Mouse (Mus musculus) forelimb bud, embryonic 11.5 days (tissue): ENCODE data around the gene Zfp113.
"Not testable (repeated sequence)": the region's sequence is repeated elsewhere in the genome, so short reads cannot be mapped to it uniquely, and the experiment has no call there.

Source experiments
- DNase-seq: peaks from one replicate; pipeline ENCODE4 v3.0.0-alpha.2; 2012; ENCODE audit warnings: low read depth, low spot score

Zfp113 gene

DNA sequence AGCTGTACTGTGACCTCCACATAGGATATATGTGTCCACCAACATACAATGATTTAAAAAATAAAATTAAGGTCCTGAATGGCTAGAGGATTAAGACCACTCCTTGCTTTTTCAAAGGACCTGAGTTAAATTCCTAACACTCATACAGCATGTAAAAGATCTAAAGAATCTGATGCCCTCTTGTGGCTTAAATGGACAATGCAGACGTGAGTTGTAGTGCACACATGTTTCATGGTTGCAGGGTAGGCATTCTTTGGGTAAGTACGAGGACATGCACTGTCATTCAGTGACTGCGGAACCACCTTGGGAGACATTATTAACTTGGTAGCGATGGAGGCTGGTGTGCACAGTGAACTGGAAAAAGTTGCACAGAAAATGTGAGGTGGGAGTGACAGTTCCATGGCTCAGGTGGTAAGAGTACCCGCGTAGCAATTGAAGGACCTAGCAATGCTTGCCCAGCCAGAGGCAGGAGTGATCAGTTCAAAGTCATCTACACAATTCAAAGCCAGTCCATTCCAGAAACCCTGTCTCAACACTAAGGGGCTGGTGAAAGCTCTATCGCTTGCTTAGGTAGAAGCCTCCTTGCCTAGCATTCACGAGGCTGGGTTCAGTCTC, 17.5 kb downstream of the Zfp113 start:
- DNase-seq = peak; percentile 56

DNA sequence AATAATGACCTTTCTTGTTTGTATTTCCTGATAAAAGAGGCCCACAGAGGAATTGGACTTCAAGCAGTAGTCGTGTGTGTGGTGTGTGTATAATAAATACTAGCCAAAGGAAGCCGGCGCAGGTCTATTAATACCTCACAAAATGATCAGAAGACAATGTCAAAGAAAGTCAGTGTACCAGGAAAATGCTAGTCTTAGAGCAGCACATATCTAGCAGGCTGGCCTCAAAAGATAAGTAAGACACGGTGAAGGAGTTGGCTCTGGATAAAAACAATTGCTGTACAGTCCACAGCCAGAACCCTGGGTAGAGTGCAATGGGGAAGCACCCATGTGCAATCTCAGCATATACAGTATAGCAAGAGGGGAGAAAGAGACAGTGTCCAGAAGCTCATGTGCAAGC, 18.3 kb downstream of the Zfp113 start:
- no peak for DNase-seq

DNA sequence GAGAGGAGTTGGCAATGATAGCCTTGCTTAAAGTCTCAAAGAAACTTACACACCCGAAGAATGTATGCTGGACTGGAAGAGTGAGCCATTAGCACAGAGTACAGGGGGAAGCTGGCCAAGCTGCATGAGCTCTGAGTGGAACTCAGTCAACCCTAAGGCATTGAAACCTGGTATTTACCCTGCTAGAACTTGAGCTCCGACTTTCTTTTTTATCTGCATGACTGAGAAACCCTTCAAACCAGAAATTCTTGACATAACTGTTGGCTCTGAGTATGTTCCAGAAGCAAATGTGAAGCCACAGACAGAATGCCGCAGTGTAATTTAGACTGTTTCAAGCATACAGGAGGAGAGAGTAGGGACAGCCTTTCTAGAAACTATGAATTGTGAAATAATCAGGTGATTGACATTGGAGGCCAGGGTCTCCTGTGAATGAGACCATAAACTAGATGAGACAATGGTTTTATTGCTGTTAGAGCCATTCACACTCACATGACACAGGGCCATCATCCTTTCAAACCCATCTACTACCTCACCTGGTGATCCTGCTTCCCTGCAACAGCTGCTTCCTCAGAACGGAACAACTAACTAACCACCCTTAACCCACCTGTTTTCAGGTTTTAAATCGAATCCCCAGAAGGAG, 23.0 kb downstream of the Zfp113 start:
- DNase-seq = no peak

GRCm38 (mm10) chr5:138118041-138118440, 37.5 kb downstream of the Zfp113 start:
- DNase-seq = no peak

DNA sequence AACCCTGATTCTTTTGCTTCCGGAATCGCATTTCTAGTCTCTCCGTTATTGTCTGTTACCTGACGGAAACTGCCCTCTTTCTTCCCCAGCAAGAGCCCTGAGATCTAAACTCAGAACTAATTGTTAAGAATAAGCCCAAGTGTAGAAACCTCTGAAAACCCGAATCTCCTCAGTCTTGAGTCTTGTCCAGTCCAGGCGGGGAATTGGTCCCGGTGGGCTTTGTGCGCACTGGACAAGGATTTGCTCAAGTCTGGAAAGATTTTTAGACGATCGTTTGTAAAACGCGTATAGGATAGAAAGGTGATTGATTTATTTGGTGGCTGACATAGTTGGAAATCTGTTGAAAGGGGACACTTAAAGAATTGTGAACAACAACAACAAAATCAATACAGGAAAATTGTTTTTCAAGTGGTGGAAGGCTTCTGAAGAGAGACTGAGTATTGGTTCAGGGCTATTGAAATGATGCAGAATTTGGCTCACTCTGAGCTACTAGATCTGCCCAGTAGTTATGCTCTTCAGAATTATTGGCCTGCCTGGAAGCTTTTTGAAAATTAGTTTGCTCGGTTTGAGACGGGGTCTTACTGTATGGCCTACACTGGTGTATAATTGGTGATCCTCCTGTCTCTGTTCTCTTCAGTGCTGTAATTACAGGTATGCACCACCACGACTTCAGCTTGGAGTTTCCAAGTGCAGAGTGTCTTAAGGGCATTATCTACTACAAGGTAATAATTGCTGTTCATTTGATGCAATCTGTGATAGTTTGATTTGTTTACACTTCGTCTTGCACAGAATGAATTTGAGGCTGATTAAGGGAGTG, 38.1 kb downstream of the Zfp113 start:
- no peak for DNase-seq

DNA sequence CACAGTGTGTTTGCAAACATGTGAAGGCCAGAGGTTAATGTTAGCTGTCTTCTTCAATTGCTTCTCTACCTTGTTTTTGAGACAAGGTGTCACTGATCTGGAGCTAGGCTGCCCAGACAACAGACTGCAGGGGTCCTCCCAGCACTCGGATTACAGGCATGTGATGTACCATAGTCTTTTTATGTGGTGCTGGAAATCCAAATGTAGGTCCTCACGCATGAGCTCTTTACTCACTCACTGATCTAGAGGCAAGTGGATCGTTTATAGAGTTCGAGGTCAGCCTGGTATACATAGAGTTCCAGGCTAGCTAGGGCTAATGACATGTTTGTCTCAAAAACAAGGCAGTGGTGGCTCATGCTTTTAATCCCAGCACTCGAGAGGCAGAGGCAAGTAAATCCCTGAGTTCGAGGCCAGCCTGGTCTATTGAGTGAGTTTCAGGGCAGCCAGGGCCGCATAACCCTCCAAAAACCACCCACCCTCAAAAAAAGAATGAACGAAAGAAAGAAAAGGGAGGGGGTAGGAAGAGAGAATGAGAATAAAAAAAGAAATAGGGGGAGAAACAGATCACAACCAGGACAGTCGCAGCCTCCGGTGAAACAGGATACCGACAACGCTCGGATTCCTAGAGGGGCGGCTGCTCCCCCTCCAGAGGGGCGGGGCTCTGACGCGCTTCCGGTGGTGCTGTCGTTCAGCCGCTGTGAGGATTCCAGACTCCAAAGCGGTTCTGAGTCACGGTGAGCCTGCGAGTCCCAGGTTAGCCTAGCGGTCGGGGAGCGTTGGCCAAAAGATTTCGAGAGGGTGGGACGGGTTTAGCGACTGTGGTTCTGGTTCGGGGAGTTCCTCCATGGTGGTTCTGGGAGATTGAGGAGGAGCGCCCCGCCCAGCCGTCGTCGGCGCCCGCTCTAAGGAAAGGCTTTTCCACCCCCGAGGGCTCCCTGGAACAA, 39.0 kb downstream of the Zfp113 start, which contains the start of gene Zscan21:
Gene Zscan21 (plus strand): TSS at position 649 of the 944 bp plus-strand sequence.
- peak; percentile 87 for DNase-seq

DNA sequence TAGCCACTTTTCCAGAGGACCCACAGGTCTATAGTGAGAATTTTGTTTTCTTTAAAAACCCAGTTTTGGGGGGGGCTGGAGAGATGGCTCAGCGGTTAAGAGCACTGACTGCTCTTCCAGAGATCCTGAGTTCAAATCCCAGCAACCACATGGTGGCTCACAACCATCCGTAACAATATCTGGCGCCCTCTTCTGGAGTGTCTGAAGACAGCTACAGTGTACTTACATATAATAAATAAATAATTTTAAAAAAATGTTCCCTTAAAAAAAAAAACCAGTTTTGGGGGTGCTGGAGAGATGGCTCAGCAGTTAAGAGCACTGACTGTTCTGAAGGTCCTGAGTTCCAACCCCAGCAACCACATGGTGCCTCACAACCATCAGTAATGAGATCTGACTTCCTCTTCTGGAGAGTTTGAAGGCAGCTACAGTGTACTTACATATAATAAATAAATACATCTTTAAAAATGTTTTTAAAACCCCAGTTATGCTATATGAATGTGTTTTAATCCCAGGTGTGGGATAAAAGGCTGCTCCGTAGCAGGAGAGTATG, 45.6 kb downstream of the Zfp113 start:
- DNase-seq = not testable (repeated sequence)

DNA sequence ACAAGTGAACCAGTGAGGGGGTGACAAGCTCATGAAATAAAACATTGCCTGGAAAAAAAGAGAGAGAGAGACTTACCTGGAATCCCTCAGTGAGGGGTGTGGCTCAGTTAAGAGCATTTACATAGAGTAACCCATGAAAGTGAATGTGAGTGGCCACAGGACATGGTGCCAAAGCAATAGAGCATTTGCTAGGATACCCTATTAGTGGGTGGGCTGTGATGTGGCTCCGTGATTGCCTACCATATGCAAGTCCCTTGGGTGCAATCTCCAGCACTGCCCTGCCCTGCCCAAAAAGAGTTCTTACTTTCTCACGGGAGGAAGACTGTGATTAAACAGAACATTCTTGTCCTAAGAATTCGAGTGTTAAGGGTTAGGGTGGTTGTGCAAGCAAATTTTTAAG, 48.4 kb downstream of the Zfp113 start:
- no peak for DNase-seq

- DNase-seq = no peak
Measured at GRCm38 (mm10) chr5:138104976-138105375, 50.6 kb downstream of the Zfp113 start.

- no peak for DNase-seq
Measured at GRCm38 (mm10) chr5:138094474-138094873, 61.1 kb downstream of the Zfp113 start.

- no peak for DNase-seq
Measured at GRCm38 (mm10) chr5:138092771-138093170, 62.8 kb downstream of the Zfp113 start.

- DNase-seq = no peak
Measured at GRCm38 (mm10) chr5:138090737-138091136, 64.8 kb downstream of the Zfp113 start.

DNA sequence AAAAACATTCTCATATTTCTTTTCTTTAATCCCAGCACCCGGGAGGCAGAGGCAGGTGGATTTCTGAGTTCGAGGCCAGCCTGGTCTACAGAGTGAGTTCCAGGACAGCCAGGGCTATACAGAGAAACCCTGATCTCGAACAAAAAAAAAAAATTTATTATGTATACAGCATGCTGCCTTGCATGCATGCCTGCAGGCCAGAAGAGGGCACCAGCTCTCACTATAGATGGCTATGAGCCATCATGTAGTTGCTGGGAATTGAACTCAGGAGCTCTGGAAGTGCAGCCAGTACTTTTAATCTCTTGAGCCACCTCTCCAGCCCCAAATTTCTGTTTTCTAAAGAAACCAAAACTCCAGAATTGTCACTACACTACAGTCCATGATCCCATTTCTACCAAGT, 65.3 kb downstream of the Zfp113 start:
- no peak for DNase-seq
